Mouse (Mus musculus) cortical plate, adult 2 months (tissue): ENCODE results near the gene Pxdn.

ENCODE experiments used
- CTCF ChIP-seq: fragments of 200-500 bp; IDR thresholded peaks from 2 replicates; pipeline ENCODE4 v1.5.1; 2011; ENCODE audit warnings: mild to moderate bottlenecking, control low read depth, low read length; ENCODE audit not compliant: insufficient read depth; ENCODE audit errors: extremely low read depth
- POLR2A ChIP-seq: fragments of 200-500 bp; IDR thresholded peaks from 2 replicates; pipeline ENCODE4 v1.6.1; 2011; ENCODE audit warnings: mild to moderate bottlenecking, low read length, control low read depth; ENCODE audit not compliant: insufficient read depth; ENCODE audit errors: extremely low read depth

GRCm38 (mm10) chr12:29998895-29999294 is 61.5 kb downstream of the Pxdn start:
- TF ChIP-seq CTCF, result no peak
- TF ChIP-seq POLR2A, result no peak
